Mouse (Mus musculus): ENCODE measurements at regions not wholly inside any gene's neighbourhood (a gene's known extent, or its start where the extent isn't known, plus 50 kb on each side); places are given as distances from the start of the nearest gene placed in this dataset.

GRCm38 (mm10) chr14:61665815-61666214 lies 58.6 kb downstream of the Kcnrg start:
- DNase-seq (ENCODE audit: low spot score in 2 of 2), result no peak

- no peak for DNase-seq (ENCODE audit: low spot score in 2 of 2)
Observed at GRCm38 (mm10) chr14:61673184-61673583, 65.9 kb downstream of the Kcnrg start.

GRCm38 (mm10) chr14:61678107-61678506 lies 70.8 kb downstream of the Kcnrg start:
- DNase-seq (ENCODE audit: low spot score in 2 of 2), result no peak

- peak; percentile 83 for DNase-seq (ENCODE audit: low spot score in 2 of 2)
Observed at GRCm38 (mm10) chr14:61680818-61681707, 73.8 kb downstream of the Kcnrg start.

GRCm38 (mm10) chr14:61681708-61682701 lies 74.7 kb downstream of the Kcnrg start:
- DNase-seq (ENCODE audit: low spot score in 2 of 2), result peak; percentile 87 to 88

GRCm38 (mm10) chr14:61682721-61683355 lies 75.6 kb downstream of the Kcnrg start:
- peak; percentile 66 to 71 for DNase-seq (ENCODE audit: low spot score in 2 of 2)

- peak in 1 of 2 experiments; percentile 21 for DNase-seq (ENCODE audit: low spot score in 2 of 2)
Observed at GRCm38 (mm10) chr14:61683356-61683740, 76.1 kb downstream of the Kcnrg start.

- peak; percentile 29 to 30 for DNase-seq (ENCODE audit: low spot score in 2 of 2)
Observed at GRCm38 (mm10) chr14:61683791-61684411, 76.6 kb downstream of the Kcnrg start.

- no peak for DNase-seq (ENCODE audit: low spot score in 2 of 2)
Observed at GRCm38 (mm10) chr14:61684473-61685230, 77.4 kb downstream of the Kcnrg start.

- no peak for DNase-seq (ENCODE audit: low spot score in 2 of 2)
Observed at GRCm38 (mm10) chr14:61685231-61685800, 78.1 kb downstream of the Kcnrg start.

GRCm38 (mm10) chr14:61686101-61686691 lies 78.9 kb downstream of the Kcnrg start:
- DNase-seq (ENCODE audit: low spot score in 2 of 2), result peak in 1 of 2 experiments; percentile 27

- DNase-seq (ENCODE audit: low spot score in 2 of 2), result peak; percentile 54 to 57
Observed at GRCm38 (mm10) chr14:61686821-61687341, 79.6 kb downstream of the Kcnrg start.

- DNase-seq (ENCODE audit: low spot score in 2 of 2), result no peak
Observed at GRCm38 (mm10) chr14:61687346-61688012, 80.2 kb downstream of the Kcnrg start.

GRCm38 (mm10) chr14:61688013-61688520 lies 80.8 kb downstream of the Kcnrg start:
- DNase-seq (ENCODE audit: low spot score in 2 of 2), result no peak

GRCm38 (mm10) chr14:61688666-61689065 lies 81.4 kb downstream of the Kcnrg start:
- no peak for DNase-seq (ENCODE audit: low spot score in 2 of 2)

- DNase-seq (ENCODE audit: low spot score in 2 of 2), result no peak
Observed at GRCm38 (mm10) chr14:61689281-61689680, 82.0 kb downstream of the Kcnrg start.

- DNase-seq (ENCODE audit: low spot score in 2 of 2), result no peak
Observed at GRCm38 (mm10) chr14:61689776-61690175, 82.5 kb downstream of the Kcnrg start.

GRCm38 (mm10) chr14:61691785-61692372 lies 84.6 kb downstream of the Kcnrg start:
- DNase-seq (ENCODE audit: low spot score in 2 of 2), result no peak

Data from adrenal gland, adult 18-20 months (tissue).